Mouse (Mus musculus): Measurements from ENCODE around the gene Rbck1.

DNA sequence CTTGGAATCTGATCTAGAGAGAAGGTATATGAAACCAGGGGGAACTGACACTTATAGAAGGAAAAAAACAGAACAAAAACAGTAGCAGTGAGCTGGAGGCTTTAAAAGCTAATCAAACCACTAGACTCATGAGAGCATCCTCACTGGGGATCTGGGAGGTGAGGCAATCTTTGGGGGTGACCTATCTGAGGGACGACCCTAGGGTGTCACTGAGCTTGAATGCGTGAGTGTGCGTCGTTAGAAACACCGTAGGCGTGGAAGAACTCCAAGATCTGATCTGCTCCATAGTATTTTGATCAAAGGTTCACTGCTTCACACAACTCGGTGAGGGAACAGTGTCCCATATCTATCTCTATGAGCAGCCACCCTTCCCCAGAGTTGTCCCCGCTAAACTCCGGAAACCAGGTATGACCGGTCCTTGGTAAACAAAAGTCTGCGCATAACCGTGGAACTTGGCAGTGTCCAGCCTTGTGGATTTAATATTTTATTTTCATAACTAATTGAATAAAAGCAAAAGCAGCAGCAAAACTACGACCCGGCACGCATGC, 39.2 kb downstream of the Rbck1 start:
- TF ChIP-seq CTCF (IDR thresholded peaks at IDR 0.05; ENCODE audit: control insufficient read depth, insufficient read depth, insufficient read length) (no peak), CEBPB (IDR thresholded peaks at IDR 0.05; ENCODE audit: low read depth) (no peak), MAX (IDR thresholded peaks at IDR 0.05) (no peak), MYOG (IDR thresholded peaks at IDR 0.05; ENCODE audit: control insufficient read depth, extremely low read depth, insufficient read length) (no peak)
